Mouse (Mus musculus) erythroblast, embryonic 14.5 days (primary cell): ENCODE data around the gene Bod1l. TPM values are rescaled to one million over a fixed set of nuclear protein-coding genes. Genes with fewer than 3 reads are reported as not detected.
A peak's percentile ranks its signal among the peaks of the same experiment; 100 is the strongest.

Experiments
- H3K27me3 ChIP-seq: 2 replicates; pipeline ENCODE4 v1.6.1; 2012; ENCODE audit warnings: inconsistent platforms; ENCODE audit not compliant: control insufficient read depth
- H3K36me3 ChIP-seq: 2 replicates; pipeline ENCODE4 v1.6.1; 2012; ENCODE audit warnings: mild to moderate bottlenecking, inconsistent platforms; ENCODE audit not compliant: control insufficient read depth
- H3K4me1 ChIP-seq: 2 replicates; pipeline ENCODE4 v1.6.1; 2012; ENCODE audit warnings: inconsistent platforms; ENCODE audit not compliant: control insufficient read depth
- H3K4me3 ChIP-seq: replicated peaks from 2 replicates; pipeline ENCODE3; 2012; ENCODE audit warnings: moderate library complexity, mild to moderate bottlenecking, inconsistent platforms
- H3K9me3 ChIP-seq: 2 replicates; pipeline ENCODE4 v1.6.1; 2012; ENCODE audit warnings: low read length, inconsistent platforms, mixed read lengths; ENCODE audit not compliant: control insufficient read depth
- GATA1 ChIP-seq: IDR thresholded peaks from 2 replicates; pipeline ENCODE4 v1.6.1; 2012; ENCODE audit warnings: low read length, inconsistent platforms, mixed read lengths
- TAL1 ChIP-seq: IDR thresholded peaks from 3 replicates; pipeline ENCODE4 v1.6.1; 2012; ENCODE audit warnings: low read length, inconsistent platforms, mixed read lengths
- polyA plus RNA-seq: library from polyadenylated mRNA; stranded (reverse); fragments of >175 nt; gene quantifications from 2 replicates; pipeline ENCODE4 v1.2.3, GENCODE M21; 2012

Gene Bod1l
- polyA plus RNA-seq, result 0.80 and 1.1 TPM in 2 replicates

DNA sequence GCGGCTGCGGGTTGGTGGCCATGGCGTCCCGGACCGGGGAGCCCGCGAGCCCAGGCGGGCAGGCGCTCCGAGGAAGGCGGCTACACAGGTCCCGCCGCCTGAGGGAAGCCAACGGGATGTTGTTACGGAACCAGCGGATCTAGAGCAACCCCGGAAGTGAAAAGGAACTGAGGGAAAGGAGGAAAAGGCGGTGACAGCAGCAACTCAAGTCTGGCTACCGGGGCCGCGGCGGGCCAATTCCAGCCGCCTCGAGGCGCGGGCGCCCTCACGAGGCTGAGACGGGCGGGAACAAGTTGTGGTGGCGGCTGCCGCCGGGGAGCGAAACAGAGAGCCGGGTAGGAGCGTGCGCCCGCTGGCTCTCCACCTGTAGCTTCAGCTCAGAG lies at the start of gene Bod1l:
TSS of gene Bod1l (minus strand) at position 169 of the 383 bp plus-strand sequence.
- Histone ChIP-seq H3K9me3 (no peaks in the 10 kb centered on the region), H3K4me3 (peak within 1 kb of the TSS; percentile 94), H3K36me3 (peaks cover 17% of the 10 kb centered on the region), H3K4me1 (peaks cover 40% of the 10 kb centered on the region), H3K27me3 (no peaks in the 10 kb centered on the region)
- no peak for TF ChIP-seq TAL1
- no peak for TF ChIP-seq GATA1

DNA sequence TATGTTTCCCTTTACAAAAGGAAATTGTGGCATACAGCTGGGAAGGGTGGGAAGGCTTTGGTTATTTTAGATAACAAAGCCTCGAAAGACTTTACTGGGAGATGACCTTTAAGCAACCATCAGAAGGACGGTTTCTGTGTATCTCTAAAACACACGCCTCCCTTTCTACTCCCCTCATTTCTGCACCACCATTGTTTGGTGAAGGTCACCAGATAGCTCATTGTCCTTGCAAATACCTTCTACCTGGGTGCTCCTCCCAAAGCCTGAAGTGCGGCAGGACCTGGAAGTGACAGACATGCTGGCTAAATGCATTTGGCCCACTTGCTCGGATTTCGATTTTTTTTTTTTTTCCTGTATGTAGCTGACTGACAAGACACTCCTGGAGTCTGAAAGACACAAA lies 49.2 kb upstream of the Bod1l start:
- Histone ChIP-seq H3K27me3 (no peaks in the 10 kb centered on the region), H3K4me3 (no peak overlapping the region), H3K4me1 (no peaks in the 10 kb centered on the region), H3K9me3 (no peaks in the 10 kb centered on the region), H3K36me3 (no peaks in the 10 kb centered on the region)
- TF ChIP-seq GATA1, result no peak
- TF ChIP-seq TAL1, result no peak

DNA sequence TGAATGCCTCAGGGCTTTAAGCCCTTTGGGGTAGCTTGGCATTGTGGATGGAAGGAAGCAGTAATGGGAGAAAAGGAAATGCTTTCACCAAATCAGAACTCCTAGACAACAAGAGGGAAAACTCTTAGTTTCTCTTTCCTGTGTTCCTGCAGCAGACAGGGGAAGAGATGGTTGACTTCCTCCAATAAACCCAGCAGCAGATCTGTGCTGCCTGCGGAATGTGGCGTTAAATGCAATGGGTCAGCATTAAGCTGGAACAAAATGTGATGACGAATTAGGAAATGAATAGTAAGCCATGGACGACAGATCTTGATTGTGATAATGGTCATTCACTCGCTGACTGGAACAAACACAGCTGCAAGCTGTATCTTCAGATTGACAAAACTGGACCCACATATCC lies 46.8 kb upstream of the Bod1l start:
- Histone ChIP-seq H3K9me3 (no peaks in the 10 kb centered on the region), H3K4me1 (no peaks in the 10 kb centered on the region), H3K4me3 (no peak overlapping the region), H3K36me3 (no peaks in the 10 kb centered on the region), H3K27me3 (no peaks in the 10 kb centered on the region)
- TF ChIP-seq TAL1, result no peak
- no peak for TF ChIP-seq GATA1

- H3K4me3 ChIP-seq, result no peak overlapping the region
- no peaks in the 10 kb centered on the region for H3K27me3 ChIP-seq
- no peaks in the 10 kb centered on the region for H3K36me3 ChIP-seq
- no peaks in the 10 kb centered on the region for H3K4me1 ChIP-seq
- no peaks in the 10 kb centered on the region for H3K9me3 ChIP-seq
- TF ChIP-seq TAL1 (no peak), GATA1 (no peak)
Observed at GRCm38 (mm10) chr5:41889245-41889849, 45.2 kb upstream of the Bod1l start.

GRCm38 (mm10) chr5:41888834-41889233 lies 44.7 kb upstream of the Bod1l start:
- no peaks in the 10 kb centered on the region for H3K9me3 ChIP-seq
- no peaks in the 10 kb centered on the region for H3K27me3 ChIP-seq
- H3K4me1 ChIP-seq, result no peaks in the 10 kb centered on the region
- H3K4me3 ChIP-seq, result no peak overlapping the region
- TF ChIP-seq TAL1 (no peak), GATA1 (no peak)
- no peaks in the 10 kb centered on the region for H3K36me3 ChIP-seq

- H3K4me3 ChIP-seq, result no peak overlapping the region
- H3K36me3 ChIP-seq, result no peaks in the 10 kb centered on the region
- no peaks in the 10 kb centered on the region for H3K27me3 ChIP-seq
- no peaks in the 10 kb centered on the region for H3K9me3 ChIP-seq
- no peak for TF ChIP-seq TAL1
- no peak for TF ChIP-seq GATA1
- H3K4me1 ChIP-seq, result no peaks in the 10 kb centered on the region
Observed at GRCm38 (mm10) chr5:41887738-41888137, 43.6 kb upstream of the Bod1l start.

- TF ChIP-seq GATA1, result no peak
- no peak for TF ChIP-seq TAL1
- Histone ChIP-seq H3K27me3 (no peaks in the 10 kb centered on the region), H3K9me3 (no peaks in the 10 kb centered on the region), H3K36me3 (no peaks in the 10 kb centered on the region), H3K4me1 (no peaks in the 10 kb centered on the region), H3K4me3 (no peak overlapping the region)
Observed at GRCm38 (mm10) chr5:41884563-41884962, 40.4 kb upstream of the Bod1l start.

- Histone ChIP-seq H3K36me3 (no peaks in the 10 kb centered on the region), H3K4me3 (no peak overlapping the region), H3K4me1 (no peaks in the 10 kb centered on the region), H3K9me3 (peaks cover 10% of the 10 kb centered on the region), H3K27me3 (no peaks in the 10 kb centered on the region)
- TF ChIP-seq GATA1 (no peak), TAL1 (no peak)
Observed at GRCm38 (mm10) chr5:41871164-41871563, 27.0 kb upstream of the Bod1l start.

- Histone ChIP-seq H3K9me3 (no peaks in the 10 kb centered on the region), H3K4me3 (no peak overlapping the region), H3K36me3 (no peaks in the 10 kb centered on the region), H3K27me3 (no peaks in the 10 kb centered on the region), H3K4me1 (no peaks in the 10 kb centered on the region)
- no peak for TF ChIP-seq GATA1
- no peak for TF ChIP-seq TAL1
Observed at GRCm38 (mm10) chr5:41855781-41856180, 11.7 kb upstream of the Bod1l start.

- peaks cover 8% of the 10 kb centered on the region for H3K36me3 ChIP-seq
- TF ChIP-seq TAL1 (no peak), GATA1 (no peak)
- peak overlapping the region; percentile 94 for H3K4me3 ChIP-seq
- H3K9me3 ChIP-seq, result no peaks in the 10 kb centered on the region
- H3K4me1 ChIP-seq, result peaks cover 38% of the 10 kb centered on the region
- H3K27me3 ChIP-seq, result no peaks in the 10 kb centered on the region
Observed at GRCm38 (mm10) chr5:41845558-41845937, 1.4 kb upstream of the Bod1l start.
